Mouse (Mus musculus): Measurements from ENCODE around the gene Mgarp. TPM values are rescaled to one million over a fixed set of nuclear protein-coding genes. Genes with fewer than 3 reads are reported as not detected.
A peak's percentile ranks its signal among the peaks of the same experiment; 100 is the strongest.

The Mgarp gene
- polyA plus RNA-seq, 1 experiment, result 0.70 TPM

DNA sequence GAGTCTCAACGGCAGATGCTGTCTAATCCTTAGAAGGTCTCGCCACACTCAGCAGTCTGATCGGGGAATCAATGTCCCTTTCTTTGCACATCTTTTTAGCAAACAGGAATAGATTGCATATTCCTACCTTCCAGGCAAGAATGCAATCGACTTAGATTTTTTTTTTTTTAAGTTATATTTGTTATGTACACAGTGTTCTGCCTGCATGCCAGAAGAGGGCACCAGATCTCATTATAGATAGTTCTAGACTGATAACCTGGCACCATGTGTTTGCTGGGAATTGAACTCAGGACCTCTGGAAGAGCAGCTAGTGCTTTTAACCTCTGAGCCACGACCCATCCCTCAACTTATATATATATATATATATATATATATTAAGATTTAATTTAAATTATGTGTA, 23.0 kb downstream of the Mgarp start:
- no peak overlapping the region for H3K27ac ChIP-seq (ENCODE audit: insufficient read depth, low read length)
- H3K4me1 ChIP-seq (ENCODE audit: control insufficient read depth, insufficient read depth, low read length), result no peaks in the 10 kb centered on the region
- no peak overlapping the region for H3K4me3 ChIP-seq (ENCODE audit: insufficient read depth, low read length)
- TF ChIP-seq POLR2A (IDR thresholded peaks at IDR 0.05; ENCODE audit: low read depth, low read length), result no peak
- no peak for TF ChIP-seq CTCF (IDR thresholded peaks at IDR 0.05; ENCODE audit: borderline replicate concordance, insufficient read depth, low read length)

GRCm38 (mm10) chr3:51372883-51373282, 23.7 kb downstream of the Mgarp start:
- Histone ChIP-seq H3K4me3 (ENCODE audit: insufficient read depth, low read length) (no peak overlapping the region), H3K4me1 (ENCODE audit: control insufficient read depth, insufficient read depth, low read length) (no peaks in the 10 kb centered on the region), H3K27ac (ENCODE audit: insufficient read depth, low read length) (no peak overlapping the region)
- TF ChIP-seq CTCF (IDR thresholded peaks at IDR 0.05; ENCODE audit: borderline replicate concordance, insufficient read depth, low read length), result no peak
- TF ChIP-seq POLR2A (IDR thresholded peaks at IDR 0.05; ENCODE audit: low read depth, low read length), result no peak

DNA sequence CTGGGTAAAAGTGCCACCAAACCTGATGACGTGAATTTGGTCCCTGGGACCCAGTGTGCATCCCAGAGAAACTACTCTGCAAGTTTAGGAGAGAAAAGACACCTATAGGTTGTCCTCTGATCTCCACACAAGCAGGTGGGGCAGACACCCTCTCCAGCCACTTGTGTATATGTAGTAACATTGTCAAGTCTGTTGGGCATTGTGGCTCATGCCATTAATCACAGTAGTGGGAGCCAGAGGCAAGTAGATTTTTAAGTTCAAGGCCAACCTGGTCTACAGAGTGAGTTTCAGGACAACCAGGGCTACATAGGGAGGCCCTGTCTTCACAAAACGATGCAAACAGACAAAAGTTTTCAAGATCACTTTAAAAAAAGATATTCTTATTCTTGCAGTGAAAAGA, 24.7 kb downstream of the Mgarp start:
- no peaks in the 10 kb centered on the region for H3K4me1 ChIP-seq (ENCODE audit: control insufficient read depth, insufficient read depth, low read length)
- H3K4me3 ChIP-seq (ENCODE audit: insufficient read depth, low read length), result no peak overlapping the region
- no peak overlapping the region for H3K27ac ChIP-seq (ENCODE audit: insufficient read depth, low read length)
- no peak for TF ChIP-seq CTCF (IDR thresholded peaks at IDR 0.05; ENCODE audit: borderline replicate concordance, insufficient read depth, low read length)

- no peak for TF ChIP-seq POLR2A (IDR thresholded peaks at IDR 0.05; ENCODE audit: low read depth, low read length)
- TF ChIP-seq CTCF (IDR thresholded peaks at IDR 0.05; ENCODE audit: borderline replicate concordance, insufficient read depth, low read length), result no peak
Measured at GRCm38 (mm10) chr3:51368011-51368410, 28.5 kb downstream of the Mgarp start.

DNA sequence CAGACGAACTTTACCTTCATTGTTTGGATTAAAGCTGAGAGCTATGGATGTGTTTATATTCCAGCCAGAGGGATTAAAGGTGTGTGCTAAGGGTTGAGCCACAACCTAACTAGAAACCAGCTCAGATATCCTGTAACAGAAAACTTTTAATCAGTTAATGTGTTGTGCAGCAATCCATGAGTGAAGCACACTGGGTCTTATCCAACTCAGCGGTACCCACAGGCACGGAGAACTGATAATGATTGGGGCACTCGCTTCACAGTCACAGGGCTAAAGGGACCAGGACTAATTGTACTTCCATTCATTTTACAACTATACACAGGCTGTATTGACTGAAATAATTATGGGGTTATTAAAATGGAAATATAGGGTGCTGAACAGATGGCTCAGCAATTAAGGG, 29.6 kb downstream of the Mgarp start:
- H3K27ac ChIP-seq (ENCODE audit: insufficient read depth, low read length), result no peak overlapping the region
- no peak overlapping the region for H3K4me3 ChIP-seq (ENCODE audit: insufficient read depth, low read length)
- no peak for TF ChIP-seq CTCF (IDR thresholded peaks at IDR 0.05; ENCODE audit: borderline replicate concordance, insufficient read depth, low read length)
- no peak for TF ChIP-seq POLR2A (IDR thresholded peaks at IDR 0.05; ENCODE audit: low read depth, low read length)
- no peaks in the 10 kb centered on the region for H3K4me1 ChIP-seq (ENCODE audit: control insufficient read depth, insufficient read depth, low read length)

More at GRCm38 (mm10) chr3:51368011-51368410, 28.5 kb downstream of the Mgarp start:
- Histone ChIP-seq H3K27ac (ENCODE audit: insufficient read depth, low read length) (no peak overlapping the region), H3K4me1 (ENCODE audit: control insufficient read depth, insufficient read depth, low read length) (no peaks in the 10 kb centered on the region), H3K4me3 (ENCODE audit: insufficient read depth, low read length) (no peak overlapping the region)

GRCm38 (mm10) chr3:51365517-51365882, 31.0 kb downstream of the Mgarp start:
- TF ChIP-seq CTCF (IDR thresholded peaks at IDR 0.05; ENCODE audit: borderline replicate concordance, insufficient read depth, low read length) (no peak), POLR2A (IDR thresholded peaks at IDR 0.05; ENCODE audit: low read depth, low read length) (no peak)
- H3K27ac ChIP-seq (ENCODE audit: insufficient read depth, low read length), result no peak overlapping the region
- H3K4me1 ChIP-seq (ENCODE audit: control insufficient read depth, insufficient read depth, low read length), result no peaks in the 10 kb centered on the region
- H3K4me3 ChIP-seq (ENCODE audit: insufficient read depth, low read length), result no peak overlapping the region

DNA sequence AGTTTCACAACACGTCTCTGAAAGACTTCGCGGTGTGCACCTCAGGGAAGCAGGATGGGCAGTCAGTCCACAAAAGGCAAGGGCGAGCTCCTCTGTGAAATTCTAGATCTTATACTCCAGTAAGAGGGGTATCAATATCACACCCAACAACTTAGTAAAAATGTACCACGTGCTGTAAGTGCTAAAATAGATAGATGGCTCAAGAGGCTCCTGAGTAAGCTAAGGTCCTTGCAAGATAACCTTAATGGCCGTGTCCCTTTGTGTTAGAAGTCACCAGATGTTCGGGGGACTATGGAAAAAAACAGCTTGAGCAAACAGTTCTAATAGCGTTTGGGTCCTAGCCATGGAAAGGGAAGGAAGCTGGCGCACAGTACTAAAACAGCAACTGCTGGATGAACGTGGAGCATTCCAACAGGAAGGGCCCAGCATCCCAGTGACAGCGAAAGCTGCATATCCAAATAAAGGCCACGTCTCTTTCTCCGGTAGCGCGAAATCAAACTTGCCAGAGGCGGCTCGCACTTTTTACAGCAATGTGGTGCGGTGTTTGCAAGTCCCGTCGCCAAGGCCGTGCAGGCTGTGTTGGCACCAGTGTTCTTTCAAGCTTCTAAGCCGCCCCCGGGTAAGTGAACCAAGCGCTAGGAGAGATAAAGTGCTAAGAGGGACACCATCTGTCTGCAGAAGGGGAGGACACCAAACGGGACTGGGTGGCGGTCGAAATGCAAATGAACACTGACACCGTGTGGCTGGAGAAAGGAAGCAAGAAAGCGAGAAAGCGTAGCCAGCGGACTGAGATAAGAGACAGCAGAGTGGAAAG, 31.6 kb downstream of the Mgarp start:
- peak; percentile 91; the same call in 1 of the 2 replicates for TF ChIP-seq CTCF (IDR thresholded peaks at IDR 0.05; ENCODE audit: borderline replicate concordance, insufficient read depth, low read length)
- no peak for TF ChIP-seq POLR2A (IDR thresholded peaks at IDR 0.05; ENCODE audit: low read depth, low read length)
- Histone ChIP-seq H3K4me1 (ENCODE audit: control insufficient read depth, insufficient read depth, low read length) (no peaks in the 10 kb centered on the region), H3K4me3 (ENCODE audit: insufficient read depth, low read length) (peak overlapping the region; percentile 53), H3K27ac (ENCODE audit: insufficient read depth, low read length) (no peak overlapping the region)

- TF ChIP-seq POLR2A (IDR thresholded peaks at IDR 0.05; ENCODE audit: low read depth, low read length) (no peak), CTCF (IDR thresholded peaks at IDR 0.05; ENCODE audit: borderline replicate concordance, insufficient read depth, low read length) (no peak)
- Histone ChIP-seq H3K4me3 (ENCODE audit: insufficient read depth, low read length) (no peak overlapping the region), H3K27ac (ENCODE audit: insufficient read depth, low read length) (no peak overlapping the region), H3K4me1 (ENCODE audit: control insufficient read depth, insufficient read depth, low read length) (no peaks in the 10 kb centered on the region)
Measured at GRCm38 (mm10) chr3:51361066-51361465, 35.5 kb downstream of the Mgarp start.

GRCm38 (mm10) chr3:51359558-51360307, 36.8 kb downstream of the Mgarp start:
- Histone ChIP-seq H3K4me3 (ENCODE audit: insufficient read depth, low read length) (peak overlapping the region; percentile 33), H3K27ac (ENCODE audit: insufficient read depth, low read length) (no peak overlapping the region), H3K4me1 (ENCODE audit: control insufficient read depth, insufficient read depth, low read length) (no peaks in the 10 kb centered on the region)
- TF ChIP-seq POLR2A (IDR thresholded peaks at IDR 0.05; ENCODE audit: low read depth, low read length), result no peak
- TF ChIP-seq CTCF (IDR thresholded peaks at IDR 0.05; ENCODE audit: borderline replicate concordance, insufficient read depth, low read length), result no peak

Measured in embryonic fibroblast, embryonic 13.5 days (primary cell).